Mouse (Mus musculus): ENCODE data around the gene Grasp. TPM values are rescaled to one million over a fixed set of nuclear protein-coding genes. Genes with fewer than 3 reads are reported as not detected.
A peak's percentile ranks its signal among the peaks of the same experiment; 100 is the strongest.

Gene Grasp
- polyA plus RNA-seq, 1 experiment from 2014 or later = 5.8 TPM

- WGBS = 90% methylated on average over 15 of the region's 15 CpGs
These were observed 26.4 kb upstream of the Grasp start for GRCm38 (mm10) chr15:101197497-101198179.

GRCm38 (mm10) chr15:101198218-101198617, 25.8 kb upstream of the Grasp start:
- Histone ChIP-seq H3K4me1 (replicated peaks) (0 out of 2 replicates have a peak, but pooled peaks cover 2% of the 10 kb centered on the region), H3K36me3 (peaks cover 97% of the 10 kb centered on the region), H3K27me3 (ENCODE audit: insufficient read depth, poor library complexity, severe bottlenecking) (no peaks in the 10 kb centered on the region), H3K9me3 (0 out of 2 replicates have a peak, but pooled peaks cover 9% of the 10 kb centered on the region), H3K4me3 (no peak overlapping the region), H3K27ac (no peak overlapping the region)
- peak; percentile 65 for DNase-seq (ENCODE audit: low spot score)
- 31% methylated on average over 3 of the region's 3 CpGs for WGBS

More at GRCm38 (mm10) chr15:101197497-101198179, 26.4 kb upstream of the Grasp start:
- DNase-seq (ENCODE audit: low spot score) = no peak
- Histone ChIP-seq H3K4me3 (no peak overlapping the region), H3K27me3 (ENCODE audit: insufficient read depth, poor library complexity, severe bottlenecking) (no peaks in the 10 kb centered on the region), H3K27ac (no peak overlapping the region), H3K36me3 (peaks cover 91% of the 10 kb centered on the region), H3K9me3 (0 out of 2 replicates have a peak, but pooled peaks cover 9% of the 10 kb centered on the region), H3K4me1 (replicated peaks) (peaks cover 5% of the 10 kb centered on the region)

GRCm38 (mm10) chr15:101198850-101199249, 25.1 kb upstream of the Grasp start:
- Histone ChIP-seq H3K9me3 (0 out of 2 replicates have a peak, but pooled peaks cover 9% of the 10 kb centered on the region), H3K4me3 (no peak overlapping the region), H3K4me1 (replicated peaks) (0 out of 2 replicates have a peak, but pooled peaks cover 2% of the 10 kb centered on the region), H3K27me3 (ENCODE audit: insufficient read depth, poor library complexity, severe bottlenecking) (no peaks in the 10 kb centered on the region), H3K27ac (no peak overlapping the region), H3K36me3 (peaks cover 99% of the 10 kb centered on the region)
- 90% methylated on average over 14 of the region's 14 CpGs for WGBS
- no peak for DNase-seq (ENCODE audit: low spot score)

- Histone ChIP-seq H3K9me3 (0 out of 2 replicates have a peak, but pooled peaks cover 9% of the 10 kb centered on the region), H3K27me3 (ENCODE audit: insufficient read depth, poor library complexity, severe bottlenecking) (no peaks in the 10 kb centered on the region), H3K4me3 (no peak overlapping the region), H3K36me3 (peaks cover 96% of the 10 kb centered on the region), H3K4me1 (replicated peaks) (0 out of 2 replicates have a peak, but pooled peaks cover 2% of the 10 kb centered on the region), H3K27ac (no peak overlapping the region)
- DNase-seq (ENCODE audit: low spot score) = no peak
- WGBS = 95% methylated on average over 9 of the region's 9 CpGs
These were observed 23.2 kb upstream of the Grasp start for GRCm38 (mm10) chr15:101200777-101201295.

- H3K9me3 ChIP-seq = 0 out of 2 replicates have a peak, but pooled peaks cover 9% of the 10 kb centered on the region
- H3K27ac ChIP-seq = no peak overlapping the region
- no peak for DNase-seq (ENCODE audit: low spot score)
- H3K27me3 ChIP-seq (ENCODE audit: insufficient read depth, poor library complexity, severe bottlenecking) = no peaks in the 10 kb centered on the region
- H3K4me1 ChIP-seq (replicated peaks) = 0 out of 2 replicates have a peak, but pooled peaks cover 2% of the 10 kb centered on the region
- H3K36me3 ChIP-seq = peaks cover 96% of the 10 kb centered on the region
- 97% methylated on average over 3 of the region's 3 CpGs for WGBS
- H3K4me3 ChIP-seq = no peak overlapping the region
These were observed 22.6 kb upstream of the Grasp start for GRCm38 (mm10) chr15:101201414-101201813.

GRCm38 (mm10) chr15:101203673-101204072, 20.3 kb upstream of the Grasp start:
- DNase-seq (ENCODE audit: low spot score) = no peak
- peaks cover 97% of the 10 kb centered on the region for H3K36me3 ChIP-seq
- 0 out of 2 replicates have a peak, but pooled peaks cover 9% of the 10 kb centered on the region for H3K9me3 ChIP-seq
- WGBS = 90% methylated on average over 4 of the region's 4 CpGs
- no peaks in the 10 kb centered on the region for H3K4me1 ChIP-seq (replicated peaks)
- H3K4me3 ChIP-seq = no peak overlapping the region
- H3K27me3 ChIP-seq (ENCODE audit: insufficient read depth, poor library complexity, severe bottlenecking) = no peaks in the 10 kb centered on the region
- H3K27ac ChIP-seq = no peak overlapping the region

- Histone ChIP-seq H3K36me3 (peaks cover 97% of the 10 kb centered on the region), H3K4me1 (replicated peaks) (no peaks in the 10 kb centered on the region), H3K27ac (no peak overlapping the region), H3K9me3 (0 out of 2 replicates have a peak, but pooled peaks cover 9% of the 10 kb centered on the region), H3K27me3 (ENCODE audit: insufficient read depth, poor library complexity, severe bottlenecking) (no peaks in the 10 kb centered on the region), H3K4me3 (no peak overlapping the region)
- no peak for DNase-seq (ENCODE audit: low spot score)
- 86% methylated on average over 7 of the region's 7 CpGs for WGBS
These were observed 19.2 kb upstream of the Grasp start for GRCm38 (mm10) chr15:101204781-101205180.

- Histone ChIP-seq H3K4me3 (no peak overlapping the region), H3K9me3 (no peaks in the 10 kb centered on the region), H3K4me1 (replicated peaks) (0 out of 2 replicates have a peak, but pooled peaks cover 4% of the 10 kb centered on the region), H3K27ac (no peak overlapping the region), H3K36me3 (peaks cover 88% of the 10 kb centered on the region), H3K27me3 (ENCODE audit: insufficient read depth, poor library complexity, severe bottlenecking) (no peaks in the 10 kb centered on the region)
- DNase-seq (ENCODE audit: low spot score) = peak; percentile 52
- WGBS = 62% methylated on average over 6 of the region's 6 CpGs
These were observed 13.8 kb upstream of the Grasp start for GRCm38 (mm10) chr15:101210228-101210627.

GRCm38 (mm10) chr15:101210998-101211613, 12.9 kb upstream of the Grasp start:
- DNase-seq (ENCODE audit: low spot score) = no peak
- Histone ChIP-seq H3K9me3 (no peaks in the 10 kb centered on the region), H3K27me3 (ENCODE audit: insufficient read depth, poor library complexity, severe bottlenecking) (no peaks in the 10 kb centered on the region), H3K4me3 (no peak overlapping the region), H3K4me1 (replicated peaks) (0 out of 2 replicates have a peak, but pooled peaks cover 4% of the 10 kb centered on the region), H3K27ac (no peak overlapping the region), H3K36me3 (peaks cover 83% of the 10 kb centered on the region)
- WGBS = 96% methylated on average over 14 of the region's 14 CpGs

GRCm38 (mm10) chr15:101212435-101212834, 11.6 kb upstream of the Grasp start:
- no peaks in the 10 kb centered on the region for H3K9me3 ChIP-seq
- no peaks in the 10 kb centered on the region for H3K27me3 ChIP-seq (ENCODE audit: insufficient read depth, poor library complexity, severe bottlenecking)
- no peak overlapping the region for H3K4me3 ChIP-seq
- 91% methylated on average over 14 of the region's 14 CpGs for WGBS
- H3K36me3 ChIP-seq = peaks cover 69% of the 10 kb centered on the region
- no peak for DNase-seq (ENCODE audit: low spot score)
- no peak overlapping the region for H3K27ac ChIP-seq
- 0 out of 2 replicates have a peak, but pooled peaks cover 4% of the 10 kb centered on the region for H3K4me1 ChIP-seq (replicated peaks)

GRCm38 (mm10) chr15:101215136-101215535, 8.9 kb upstream of the Grasp start:
- Histone ChIP-seq H3K4me3 (no peak overlapping the region), H3K9me3 (no peaks in the 10 kb centered on the region), H3K27ac (no peak overlapping the region), H3K4me1 (replicated peaks) (peaks cover 12% of the 10 kb centered on the region), H3K36me3 (peaks cover 42% of the 10 kb centered on the region), H3K27me3 (ENCODE audit: insufficient read depth, poor library complexity, severe bottlenecking) (no peaks in the 10 kb centered on the region)
- DNase-seq (ENCODE audit: low spot score) = no peak
- WGBS = 77% methylated on average over 2 of the region's 2 CpGs

- no peak for DNase-seq (ENCODE audit: low spot score)
- Histone ChIP-seq H3K4me3 (no peak overlapping the region), H3K4me1 (replicated peaks) (peaks cover 21% of the 10 kb centered on the region), H3K27me3 (ENCODE audit: insufficient read depth, poor library complexity, severe bottlenecking) (no peaks in the 10 kb centered on the region), H3K27ac (no peak overlapping the region), H3K9me3 (no peaks in the 10 kb centered on the region), H3K36me3 (peaks cover 33% of the 10 kb centered on the region)
- WGBS = 81% methylated on average over 4 of the region's 4 CpGs
These were observed 8.0 kb upstream of the Grasp start for GRCm38 (mm10) chr15:101216036-101216435.

- Histone ChIP-seq H3K27me3 (ENCODE audit: insufficient read depth, poor library complexity, severe bottlenecking) (peaks cover 32% of the 10 kb centered on the region), H3K4me3 (peak overlapping the region; percentile 79), H3K27ac (peak overlapping the region; percentile 80), H3K9me3 (no peaks in the 10 kb centered on the region), H3K36me3 (no peaks in the 10 kb centered on the region), H3K4me1 (replicated peaks) (peaks cover 64% of the 10 kb centered on the region)
- DNase-seq (ENCODE audit: low spot score) = peak; percentile 77
- WGBS = 3% methylated on average over 8 of the region's 8 CpGs
These were observed 3.1 kb upstream of the Grasp start for GRCm38 (mm10) chr15:101220905-101221297.
